Comparison of ENCODE assay signal across 8 mouse cellular contexts in the genomic region with DNA sequence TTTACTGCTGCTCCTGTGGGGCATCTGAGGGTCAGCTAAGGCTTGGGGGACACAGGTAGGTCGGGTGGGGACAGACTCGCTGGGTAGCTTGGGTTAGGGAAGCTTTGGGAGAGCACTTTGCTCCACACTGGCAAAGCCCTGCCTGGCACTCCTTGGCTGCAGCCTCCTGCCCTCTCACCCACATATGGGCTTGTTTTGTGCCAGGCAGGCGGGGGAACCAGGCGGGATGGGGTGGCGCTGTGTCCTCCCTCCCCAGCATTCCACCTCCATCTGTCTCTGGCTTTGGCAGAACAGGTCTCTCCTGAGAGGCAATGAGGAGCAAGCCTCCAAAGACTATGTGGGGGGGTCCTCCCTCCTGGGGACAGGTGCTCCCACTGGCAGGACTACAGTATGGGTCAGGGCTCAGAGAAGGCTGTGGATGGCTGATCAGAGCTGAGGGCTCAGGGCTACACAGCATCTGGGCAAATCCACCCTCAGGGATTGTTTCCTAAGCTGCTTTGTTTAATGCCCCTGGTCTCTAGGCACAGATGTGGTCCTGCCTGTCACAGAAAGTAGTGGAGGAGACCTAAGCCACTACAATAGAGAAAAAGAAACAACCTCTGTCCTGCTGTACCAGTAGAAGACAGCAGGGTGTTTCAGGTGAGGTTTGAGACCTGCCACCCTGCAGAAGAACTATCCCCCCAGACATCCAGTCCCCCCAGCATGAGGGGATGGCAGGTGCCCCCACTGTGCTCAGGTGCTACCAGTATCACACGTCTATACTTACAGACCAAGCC. TPM values are rescaled to one million over a fixed set of nuclear protein-coding genes. Genes with fewer than 3 reads are reported as not detected.
DNase-seq lines count a peak whose midpoint lies in the region.

No protein-coding gene starts in this region.

- peaks cover 74% of the 10 kb centered on the region for H3K4me1 ChIP-seq in embryonic facial prominence, embryonic 10.5 days

- H3K36me3 ChIP-seq in embryonic facial prominence, embryonic 10.5 days (replicated peaks): peaks cover 50% of the 10 kb centered on the region

- H3K9me3 ChIP-seq in embryonic facial prominence, embryonic 10.5 days: no peaks in the 10 kb centered on the region

- DNase-seq in heart, adult 8-10 months (ENCODE audit: low spot score): peak; percentile 53
- no peak for DNase-seq in heart, postnatal 25 days (ENCODE audit: low spot score)
- DNase-seq in adrenal gland, postnatal 25 days: peak; percentile 78
- DNase-seq in embryonic facial prominence, embryonic 10.5 days (ENCODE audit: low spot score): no peak
- peak; percentile 80 to 87 for DNase-seq in kidney, postnatal 36 days
- no peak for DNase-seq in spleen, adult 12 weeks (ENCODE audit: low spot score)
- DNase-seq in yolk sac, embryonic 10.5 days (ENCODE audit: low spot score): no peak
- DNase-seq in left cerebral cortex, adult 11 months (ENCODE audit: low spot score): no peak

- WGBS in embryonic facial prominence, embryonic 10.5 days: 86% methylated on average over 6 of the region's 6 CpGs

- peaks cover 6% of the 10 kb centered on the region for H3K27me3 ChIP-seq in embryonic facial prominence, embryonic 10.5 days (replicated peaks; ENCODE audit: low read depth, poor library complexity, severe bottlenecking)

- H3K27ac ChIP-seq in embryonic facial prominence, embryonic 10.5 days (replicated peaks): no peak overlapping the region

- intact Hi-C loops in heart, postnatal 25 days (cut with DNase I): no loop called here

- 0 out of 2 replicates have a peak overlapping the region, but pooled peaks have one; percentile 66 for H3K4me3 ChIP-seq in embryonic facial prominence, embryonic 10.5 days

RNA-seq across cellular contexts. Expression of a gene that starts 3.6 kb away (rescaled TPM):
- 1 to 10 TPM in 3 of 4 experiments, under 1 TPM in 1; 0.78 to 1.7 (median 1.4) TPM for total RNA-seq in heart, adult 8-10 months (2022)
- total RNA-seq in heart, postnatal 25 days (2021): under 1 TPM; 0.75 to 0.84 TPM
- 0.57 and 1.3 TPM in 2 replicates for total RNA-seq in adrenal gland, postnatal 25 days (2021)
- 7.7 and 8.4 TPM in 2 replicates for polyA plus RNA-seq in embryonic facial prominence, embryonic 10.5 days (2016; fragmentation: Nextera tagmentation; extraction: Ambion mirVana)

RNA-seq across cellular contexts. Expression of a gene that starts 4.8 kb away (rescaled TPM):
- total RNA-seq in heart, adult 8-10 months (2022): 10 to 100 TPM; 44.3 to 76.1 (median 66.5) TPM
- total RNA-seq in heart, postnatal 25 days (2021): 10 to 100 TPM; 58.8 to 72.6 TPM
- total RNA-seq in adrenal gland, postnatal 25 days (2021): 95.6 and 102 TPM in 2 replicates
- polyA plus RNA-seq in embryonic facial prominence, embryonic 10.5 days (2016; fragmentation: Nextera tagmentation; extraction: Ambion mirVana): 49.3 and 52.2 TPM in 2 replicates

RNA-seq across cellular contexts. Expression of a gene that starts 10.9 kb away (rescaled TPM):
- total RNA-seq in heart, adult 8-10 months (2022): under 1 TPM; 0.32 to 0.62 (median 0.44) TPM
- under 1 TPM; 0.39 to 0.86 TPM for total RNA-seq in heart, postnatal 25 days (2021)
- total RNA-seq in adrenal gland, postnatal 25 days (2021): 3.0 and 3.3 TPM in 2 replicates
- 24.9 and 26.0 TPM in 2 replicates for polyA plus RNA-seq in embryonic facial prominence, embryonic 10.5 days (2016; fragmentation: Nextera tagmentation; extraction: Ambion mirVana)

RNA-seq across cellular contexts. Expression of a gene that starts 14.2 kb away (rescaled TPM):
- 100 to 1,000 TPM; 796 to 941 (median 846) TPM for total RNA-seq in heart, adult 8-10 months (2022)
- total RNA-seq in heart, postnatal 25 days (2021): 100 to 1,000 TPM; 862 to 950 TPM
- total RNA-seq in adrenal gland, postnatal 25 days (2021): 917 and 919 TPM in 2 replicates
- 1,198 and 1,200 TPM in 2 replicates for polyA plus RNA-seq in embryonic facial prominence, embryonic 10.5 days (2016; fragmentation: Nextera tagmentation; extraction: Ambion mirVana)

RNA-seq across cellular contexts. Expression of a gene that starts 19.0 kb away (rescaled TPM):
- 10 to 100 TPM; 13.3 to 16.0 (median 14.8) TPM for total RNA-seq in heart, adult 8-10 months (2022)
- total RNA-seq in heart, postnatal 25 days (2021): 10 to 100 TPM; 13.8 to 14.2 TPM
- total RNA-seq in adrenal gland, postnatal 25 days (2021): 35.6 and 58.9 TPM in 2 replicates
- polyA plus RNA-seq in embryonic facial prominence, embryonic 10.5 days (2016; fragmentation: Nextera tagmentation; extraction: Ambion mirVana): 48.5 and 50.8 TPM in 2 replicates

Comparison
In these comparisons a context has a peak if more than half of its experiments do, and no peak if none do; other contexts are left out.
1. DNase-seq: peak in heart, adult 8-10 months (single experiment), adrenal gland, postnatal 25 days (single experiment) and kidney, postnatal 36 days (2 of 2); none in heart, postnatal 25 days (single experiment), embryonic facial prominence, embryonic 10.5 days (single experiment), spleen, adult 12 weeks (single experiment), yolk sac, embryonic 10.5 days (single experiment) and left cerebral cortex, adult 11 months (single experiment).